Comparison of ENCODE assay signal across 8 mouse cellular contexts in genomic region chr11:61449499-61450292, GRCm38 (mm10). TPM values are rescaled to one million over a fixed set of nuclear protein-coding genes. Genes with fewer than 3 reads are reported as not detected.
DNase-seq lines count a peak whose midpoint lies in the region; ATAC-seq lines count a peak whose summit lies in the region.

No protein-coding gene starts in this region.

- H3K27ac ChIP-seq in midbrain, embryonic 10.5 days (replicated peaks), result peak overlapping the region; percentile 64
- no peak overlapping the region for H3K27ac ChIP-seq in midbrain, embryonic 16.5 days (ENCODE audit: low read length)
- H3K27ac ChIP-seq in forebrain, embryonic 16.5 days (ENCODE audit: low read length), result peak overlapping the region; percentile 73
- H3K27ac ChIP-seq in kidney, embryonic 15.5 days, result no peak overlapping the region

- no peak overlapping the region for H3K9ac ChIP-seq in midbrain, embryonic 16.5 days (ENCODE audit: low read depth, low read length)
- no peak overlapping the region for H3K9ac ChIP-seq in forebrain, embryonic 16.5 days (replicated peaks; ENCODE audit: low read depth, low read length)
- H3K9ac ChIP-seq in kidney, embryonic 15.5 days, result no peak overlapping the region

- peak; percentile 67 for DNase-seq in cerebellum, adult 11 months
- no peak for DNase-seq in midbrain, embryonic 10.5 days (ENCODE audit: low spot score)
- DNase-seq in thymus, postnatal 14 days, result peak; percentile 43
- DNase-seq in ovary, postnatal 36 days (ENCODE audit: low spot score), result no peak

- no peak overlapping the region for H3K4me3 ChIP-seq in midbrain, embryonic 10.5 days
- H3K4me3 ChIP-seq in midbrain, embryonic 16.5 days (ENCODE audit: low read depth, low read length), result no peak overlapping the region
- no peak overlapping the region for H3K4me3 ChIP-seq in forebrain, embryonic 16.5 days (replicated peaks; ENCODE audit: low read length)
- H3K4me3 ChIP-seq in kidney, embryonic 15.5 days (replicated peaks), result no peak overlapping the region

- 78% methylated on average over 24 of the region's 24 CpGs for WGBS in midbrain, embryonic 10.5 days
- WGBS in midbrain, embryonic 16.5 days, result 78% methylated on average over 24 of the region's 24 CpGs
- WGBS in forebrain, embryonic 16.5 days, result 70% methylated on average over 24 of the region's 24 CpGs
- WGBS in kidney, embryonic 15.5 days, result 73% methylated on average over 24 of the region's 24 CpGs

- no peaks in the 10 kb centered on the region for H3K36me3 ChIP-seq in midbrain, embryonic 10.5 days
- 0 out of 2 replicates have a peak, but pooled peaks cover 4% of the 10 kb centered on the region for H3K36me3 ChIP-seq in midbrain, embryonic 16.5 days (ENCODE audit: control insufficient read depth, insufficient read depth, low read length)
- no peaks in the 10 kb centered on the region for H3K36me3 ChIP-seq in forebrain, embryonic 16.5 days (ENCODE audit: control insufficient read depth, insufficient read depth)
- no peaks in the 10 kb centered on the region for H3K36me3 ChIP-seq in kidney, embryonic 15.5 days

- no peak for ATAC-seq in cerebellum, adult (ENCODE audit: insufficient number of reproducible peaks, low FRiP score, low TSS enrichment)
- no peak for ATAC-seq in midbrain, embryonic 16.5 days
- ATAC-seq in forebrain, embryonic 16.5 days, result no peak
- no peak for ATAC-seq in kidney, embryonic 15.5 days (replicated peaks; ENCODE audit: low FRiP score)

- H3K27me3 ChIP-seq in midbrain, embryonic 10.5 days (ENCODE audit: low read depth, poor library complexity, severe bottlenecking), result peaks cover 17% of the 10 kb centered on the region
- no peaks in the 10 kb centered on the region for H3K27me3 ChIP-seq in midbrain, embryonic 16.5 days (ENCODE audit: control insufficient read depth, insufficient read depth, low read depth, low read length)
- H3K27me3 ChIP-seq in forebrain, embryonic 16.5 days (replicated peaks; ENCODE audit: control insufficient read depth, insufficient read depth, low read length), result no peaks in the 10 kb centered on the region
- H3K27me3 ChIP-seq in kidney, embryonic 15.5 days, result peaks cover 7% of the 10 kb centered on the region; the same call in 1 of the 2 replicates

- H3K4me2 ChIP-seq in midbrain, embryonic 16.5 days (ENCODE audit: low read length), result no peak overlapping the region
- H3K4me2 ChIP-seq in forebrain, embryonic 16.5 days (ENCODE audit: low read length), result no peak overlapping the region
- no peak overlapping the region for H3K4me2 ChIP-seq in kidney, embryonic 15.5 days

- no peaks in the 10 kb centered on the region for H3K9me3 ChIP-seq in midbrain, embryonic 10.5 days (replicated peaks)
- H3K9me3 ChIP-seq in midbrain, embryonic 16.5 days (replicated peaks; ENCODE audit: control insufficient read depth, low read length, poor library complexity, severe bottlenecking), result no peaks in the 10 kb centered on the region
- no peaks in the 10 kb centered on the region for H3K9me3 ChIP-seq in forebrain, embryonic 16.5 days (ENCODE audit: control insufficient read depth, low read length)
- H3K9me3 ChIP-seq in kidney, embryonic 15.5 days (replicated peaks), result no peaks in the 10 kb centered on the region

- peaks cover 29% of the 10 kb centered on the region for H3K4me1 ChIP-seq in midbrain, embryonic 10.5 days
- peaks cover 14% of the 10 kb centered on the region for H3K4me1 ChIP-seq in midbrain, embryonic 16.5 days (ENCODE audit: control insufficient read depth, insufficient read depth, low read length)
- peaks cover 44% of the 10 kb centered on the region for H3K4me1 ChIP-seq in forebrain, embryonic 16.5 days (replicated peaks; ENCODE audit: control insufficient read depth, insufficient read depth, low read length)
- peaks cover 25% of the 10 kb centered on the region for H3K4me1 ChIP-seq in kidney, embryonic 15.5 days

RNA-seq across cellular contexts. Expression of gene Rnf112, which starts 4.2 kb away (rescaled TPM):
- 0.42 and 0.66 TPM in 2 replicates for polyA plus RNA-seq in midbrain, embryonic 10.5 days (2016; fragmentation: Nextera tagmentation; extraction: Ambion mirVana)
- 39.5 and 43.0 TPM in 2 replicates for polyA plus RNA-seq in midbrain, embryonic 16.5 days (2015; fragmentation: Nextera tagmentation; extraction: Ambion mirVana)
- polyA plus RNA-seq in forebrain, embryonic 16.5 days (2015; fragmentation: Nextera tagmentation; extraction: Ambion mirVana), result 22.6 and 35.7 TPM in 2 replicates
- polyA plus RNA-seq in kidney, embryonic 15.5 days (2015; fragmentation: Nextera tagmentation; extraction: Ambion mirVana), result 0.30 and 1.1 TPM in 2 replicates

RNA-seq across cellular contexts. Expression of gene Mfap4, which starts 35.5 kb away (rescaled TPM):
- 38.4 and 59.9 TPM in 2 replicates for polyA plus RNA-seq in midbrain, embryonic 10.5 days (2016; fragmentation: Nextera tagmentation; extraction: Ambion mirVana)
- polyA plus RNA-seq in midbrain, embryonic 16.5 days (2015; fragmentation: Nextera tagmentation; extraction: Ambion mirVana), result 16.2 and 18.0 TPM in 2 replicates
- polyA plus RNA-seq in forebrain, embryonic 16.5 days (2015; fragmentation: Nextera tagmentation; extraction: Ambion mirVana), result 47.4 and 55.0 TPM in 2 replicates
- polyA plus RNA-seq in kidney, embryonic 15.5 days (2015; fragmentation: Nextera tagmentation; extraction: Ambion mirVana), result 141 and 161 TPM in 2 replicates

RNA-seq across cellular contexts. Expression of gene Mapk7, which starts 44.5 kb away (rescaled TPM):
- 89.2 and 94.6 TPM in 2 replicates for polyA plus RNA-seq in midbrain, embryonic 10.5 days (2016; fragmentation: Nextera tagmentation; extraction: Ambion mirVana)
- polyA plus RNA-seq in midbrain, embryonic 16.5 days (2015; fragmentation: Nextera tagmentation; extraction: Ambion mirVana), result 63.0 and 66.7 TPM in 2 replicates
- polyA plus RNA-seq in forebrain, embryonic 16.5 days (2015; fragmentation: Nextera tagmentation; extraction: Ambion mirVana), result 111 and 118 TPM in 2 replicates
- polyA plus RNA-seq in kidney, embryonic 15.5 days (2015; fragmentation: Nextera tagmentation; extraction: Ambion mirVana), result 54.1 and 63.6 TPM in 2 replicates

RNA-seq across cellular contexts. Expression of gene B9d1, which starts 55.2 kb away (rescaled TPM):
- 52.5 and 56.0 TPM in 2 replicates for polyA plus RNA-seq in midbrain, embryonic 10.5 days (2016; fragmentation: Nextera tagmentation; extraction: Ambion mirVana)
- polyA plus RNA-seq in midbrain, embryonic 16.5 days (2015; fragmentation: Nextera tagmentation; extraction: Ambion mirVana), result 31.5 and 32.8 TPM in 2 replicates
- 32.6 and 36.1 TPM in 2 replicates for polyA plus RNA-seq in forebrain, embryonic 16.5 days (2015; fragmentation: Nextera tagmentation; extraction: Ambion mirVana)
- polyA plus RNA-seq in kidney, embryonic 15.5 days (2015; fragmentation: Nextera tagmentation; extraction: Ambion mirVana), result 42.6 and 45.2 TPM in 2 replicates

Comparison
In these comparisons a context has a peak if more than half of its experiments do, and no peak if none do; other contexts are left out.
1. H3K27ac ChIP-seq: peak in midbrain, embryonic 10.5 days (single experiment) and forebrain, embryonic 16.5 days (single experiment); none in midbrain, embryonic 16.5 days (single experiment) and kidney, embryonic 15.5 days (single experiment).
2. RNA of gene Rnf112, which starts 4.2 kb away (polyA plus RNA-seq): 39.5 to 43.0 TPM in midbrain, embryonic 16.5 days and 22.6 to 35.7 TPM in forebrain, embryonic 16.5 days; 0.30 to 1.1 TPM in kidney, embryonic 15.5 days and 0.42 to 0.66 TPM in midbrain, embryonic 10.5 days; every median in the first group is over 10 times any median in the second.
3. DNase-seq: peak in cerebellum, adult 11 months (single experiment) and thymus, postnatal 14 days (single experiment); none in midbrain, embryonic 10.5 days (single experiment) and ovary, postnatal 36 days (single experiment).